Mouse (Mus musculus) adrenal gland, postnatal 0 days (tissue): Measurements from ENCODE around the gene Serpind1. TPM values are rescaled to one million over a fixed set of nuclear protein-coding genes. Genes with fewer than 3 reads are reported as not detected.

ENCODE experiments used
- polyA plus RNA-seq: library from polyadenylated mRNA; unstranded; fragments of >200 nt; fragmentation: Nextera tagmentation; extraction: Ambion mirVana; gene quantifications from 2 replicates; pipeline ENCODE4 v1.2.1, GENCODE M21; 2015

The Serpind1 gene
- polyA plus RNA-seq, result 6.1 and 6.9 TPM in 2 replicates

DNA sequence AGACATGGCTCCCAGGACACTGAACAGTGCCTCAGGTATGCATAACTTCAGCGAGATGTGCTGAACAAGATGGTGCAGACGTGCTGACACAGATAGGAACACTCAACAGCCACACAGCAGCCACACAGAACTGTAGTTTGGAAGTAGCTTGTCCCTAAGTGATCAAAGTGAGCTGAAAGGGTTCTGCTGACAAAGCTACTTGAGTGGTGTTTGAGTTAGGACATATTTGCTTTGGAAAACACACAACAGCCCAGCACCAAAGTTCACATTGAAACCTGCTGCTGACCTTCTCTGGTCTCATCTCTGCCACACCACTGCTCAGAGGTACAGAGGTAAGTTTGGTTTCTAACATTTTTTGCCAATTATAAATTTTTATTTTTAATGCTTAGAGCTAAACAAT, at the start of gene Serpind1:
Gene Serpind1, plus strand, starts transcription at position 256 of the 400 bp plus-strand sequence.

Other genes starting within 250 kb of the Serpind1 start
- gene Ppil2, start 220.1 kb upstream of the Serpind1 start, polyA plus RNA-seq, result 82.9 and 125 TPM in 2 replicates
- gene 2610318N02Rik, start 206.2 kb upstream of the Serpind1 start, polyA plus RNA-seq, result 4.1 and 6.4 TPM in 2 replicates
- 36.6 and 53.6 TPM in 2 replicates for gene Sdf2l1, start 199.0 kb upstream of the Serpind1 start, polyA plus RNA-seq
- gene Ydjc, start 186.8 kb upstream of the Serpind1 start, polyA plus RNA-seq, result 16.8 and 18.3 TPM in 2 replicates
- gene Ccdc116, start 184.1 kb upstream of the Serpind1 start, polyA plus RNA-seq, result 0.28 and 0.55 TPM in 2 replicates
- gene Ube2l3, start 128.7 kb upstream of the Serpind1 start, polyA plus RNA-seq, result 286 and 352 TPM in 2 replicates
- gene Rimbp3, start 122.8 kb upstream of the Serpind1 start, polyA plus RNA-seq, result 0.09 and 0.12 TPM in 2 replicates
- gene Hic2, start 97.8 kb upstream of the Serpind1 start, polyA plus RNA-seq, result 1.4 and 1.5 TPM in 2 replicates
- 7.2 and 17.5 TPM in 2 replicates for gene Tmem191c, start 55.3 kb upstream of the Serpind1 start, polyA plus RNA-seq
- gene Snap29, start 74.6 kb downstream of the Serpind1 start, polyA plus RNA-seq, result 10.1 and 11.3 TPM in 2 replicates
- 18.3 and 19.6 TPM in 2 replicates for gene Pi4ka, start 74.9 kb downstream of the Serpind1 start, polyA plus RNA-seq
- gene Crkl, start 120.6 kb downstream of the Serpind1 start, polyA plus RNA-seq, result 33.2 and 39.0 TPM in 2 replicates
- gene Aifm3, start 158.2 kb downstream of the Serpind1 start, polyA plus RNA-seq, result 2.3 and 6.2 TPM in 2 replicates
- 42.0 and 49.2 TPM in 2 replicates for gene Lztr1, start 177.3 kb downstream of the Serpind1 start, polyA plus RNA-seq
- 54.2 and 57.5 TPM in 2 replicates for gene Thap7, start 199.8 kb downstream of the Serpind1 start, polyA plus RNA-seq
- gene Lrrc74b, start 229.9 kb downstream of the Serpind1 start, polyA plus RNA-seq, result 0.30 and 0.52 TPM in 2 replicates
- 0.81 and 0.96 TPM in 2 replicates for gene P2rx6, start 230.5 kb downstream of the Serpind1 start, polyA plus RNA-seq